Mouse (Mus musculus): ENCODE results near the gene Clec2l.

The Clec2l gene

GRCm38 (mm10) chr6:38721361-38721760 lies 58.5 kb downstream of the Clec2l start:
- DNase-seq = no peak

GRCm38 (mm10) chr6:38725515-38725914 lies 62.6 kb downstream of the Clec2l start:
- no peak for DNase-seq
